Mouse (Mus musculus) heart, embryonic 16.5 days (tissue): ENCODE measurements at regions not wholly inside any gene's neighbourhood (a gene's known extent, or its start where the extent isn't known, plus 50 kb on each side); places are given as distances from the start of the nearest gene placed in this dataset.

Experiments used
- ATAC-seq: fragments of 200-750 bp; cut with Nextera tagmentation; replicated peaks from 2 replicates; pipeline ENCODE4 v1.8.0; 2017; ENCODE audit warnings: moderate number of reproducible peaks; ENCODE audit not compliant: insufficient read depth, low FRiP score; ENCODE audit errors: extremely low read depth
- H3K27ac ChIP-seq: fragments of 300-500 bp; sonication (generic); 2 replicates; pipeline ENCODE4 v1.5.1; 2014; ENCODE audit warnings: mild to moderate bottlenecking, low read length, control low read depth, moderate library complexity
- H3K27me3 ChIP-seq: fragments of 300-500 bp; sonication (generic); 2 replicates; pipeline ENCODE4 v1.6.1; 2014; ENCODE audit warnings: low read length, mixed read lengths; ENCODE audit not compliant: control insufficient read depth, insufficient read depth
- H3K36me3 ChIP-seq: fragments of 300-500 bp; sonication (generic); 2 replicates; pipeline ENCODE4 v1.6.1; 2014; ENCODE audit not compliant: control insufficient read depth, insufficient read depth
- H3K4me1 ChIP-seq: fragments of 300-500 bp; sonication (generic); 2 replicates; pipeline ENCODE4 v1.6.1; 2014; ENCODE audit warnings: low read length, mixed read lengths; ENCODE audit not compliant: control insufficient read depth, insufficient read depth
- H3K4me2 ChIP-seq: fragments of 300-500 bp; sonication (generic); 2 replicates; pipeline ENCODE4 v1.6.1; 2014; ENCODE audit warnings: low read depth, mild to moderate bottlenecking, control low read depth, low read length
- H3K4me3 ChIP-seq: fragments of 300-500 bp; sonication (generic); 2 replicates; pipeline ENCODE4 v1.5.1; 2014; ENCODE audit warnings: mild to moderate bottlenecking, control low read depth, low read length
- H3K9ac ChIP-seq: fragments of 300-500 bp; sonication (generic); 2 replicates; pipeline ENCODE4 v1.6.1; 2014; ENCODE audit warnings: low read length, control low read depth
- H3K9me3 ChIP-seq: fragments of 300-500 bp; sonication (generic); replicated peaks from 2 replicates; pipeline ENCODE4 v1.6.1; 2016; ENCODE audit warnings: low read length; ENCODE audit not compliant: control insufficient read depth
- WGBS: fragments of 180-500 bp; shearing (Covaris S2); extraction: QIAGEN DNeasy Blood & Tissue Kit; methylation state at CpG from one replicate; pipeline ENCODE4 v1.1.7; 2014; 5-methylcytosine and 5-hydroxymethylcytosine counted together

DNA sequence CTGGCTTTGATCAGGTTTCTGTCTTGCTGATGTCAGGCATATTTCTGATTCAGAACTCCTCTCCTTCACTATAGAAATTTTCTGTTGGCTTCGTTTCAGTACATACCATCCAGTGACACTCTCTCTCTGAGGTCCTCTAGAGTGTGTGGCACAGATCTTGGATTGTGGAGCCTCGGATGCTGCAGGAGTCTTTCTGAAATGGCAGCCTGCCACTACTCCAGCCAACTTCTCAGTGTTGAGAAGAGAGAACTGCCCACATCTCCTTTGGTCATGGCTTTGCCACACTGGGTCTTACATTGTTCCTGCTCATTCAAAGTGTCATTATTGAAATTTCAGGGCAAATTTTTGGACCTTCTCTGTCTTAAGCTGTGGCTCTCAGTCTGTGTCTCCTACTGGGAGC is 172.4 kb upstream of the Rtl1 start:
- Histone ChIP-seq H3K27ac (no peak overlapping the region), H3K4me1 (no peaks in the 10 kb centered on the region), H3K4me2 (no peak overlapping the region), H3K9ac (no peak overlapping the region), H3K27me3 (no peaks in the 10 kb centered on the region), H3K36me3 (no peaks in the 10 kb centered on the region), H3K9me3 (no peaks in the 10 kb centered on the region), H3K4me3 (no peak overlapping the region)
- no peak for ATAC-seq
- WGBS: 62% methylated on average over 2 of the region's 2 CpGs

GRCm38 (mm10) chr12:109773909-109774313 is 173.8 kb upstream of the Rtl1 start:
- WGBS: 81% methylated on average over 3 of the region's 3 CpGs
- no peak overlapping the region for H3K4me3 ChIP-seq
- no peaks in the 10 kb centered on the region for H3K27me3 ChIP-seq
- ATAC-seq: no peak
- H3K4me1 ChIP-seq: no peaks in the 10 kb centered on the region
- no peak overlapping the region for H3K27ac ChIP-seq
- no peak overlapping the region for H3K4me2 ChIP-seq
- no peak overlapping the region for H3K9ac ChIP-seq
- H3K9me3 ChIP-seq: no peaks in the 10 kb centered on the region
- H3K36me3 ChIP-seq: no peaks in the 10 kb centered on the region

- Histone ChIP-seq H3K9me3 (no peaks in the 10 kb centered on the region), H3K27me3 (no peaks in the 10 kb centered on the region), H3K27ac (no peak overlapping the region), H3K36me3 (no peaks in the 10 kb centered on the region), H3K4me3 (no peak overlapping the region), H3K4me2 (no peak overlapping the region), H3K4me1 (no peaks in the 10 kb centered on the region), H3K9ac (no peak overlapping the region)
- ATAC-seq: no peak
- 80% methylated on average over 3 of the region's 3 CpGs for WGBS
These were observed 198.7 kb upstream of the Rtl1 start for GRCm38 (mm10) chr12:109798846-109799245.

GRCm38 (mm10) chr12:109799395-109799794 is 199.3 kb upstream of the Rtl1 start:
- no peaks in the 10 kb centered on the region for H3K27me3 ChIP-seq
- H3K36me3 ChIP-seq: no peaks in the 10 kb centered on the region
- no peaks in the 10 kb centered on the region for H3K9me3 ChIP-seq
- no peak overlapping the region for H3K4me3 ChIP-seq
- WGBS: 69% methylated on average over 1 of the region's 1 CpGs
- H3K4me2 ChIP-seq: no peak overlapping the region
- no peaks in the 10 kb centered on the region for H3K4me1 ChIP-seq
- no peak overlapping the region for H3K9ac ChIP-seq
- ATAC-seq: no peak
- H3K27ac ChIP-seq: no peak overlapping the region

- Histone ChIP-seq H3K27me3 (no peaks in the 10 kb centered on the region), H3K4me1 (no peaks in the 10 kb centered on the region), H3K9ac (no peak overlapping the region), H3K4me3 (no peak overlapping the region), H3K9me3 (no peaks in the 10 kb centered on the region; the same call in 1 of the 2 replicates), H3K36me3 (no peaks in the 10 kb centered on the region), H3K4me2 (no peak overlapping the region), H3K27ac (no peak overlapping the region)
- no peak for ATAC-seq
- 81% methylated on average over 10 of the region's 10 CpGs for WGBS
These were observed 227.2 kb upstream of the Rtl1 start for GRCm38 (mm10) chr12:109827241-109827915.

DNA sequence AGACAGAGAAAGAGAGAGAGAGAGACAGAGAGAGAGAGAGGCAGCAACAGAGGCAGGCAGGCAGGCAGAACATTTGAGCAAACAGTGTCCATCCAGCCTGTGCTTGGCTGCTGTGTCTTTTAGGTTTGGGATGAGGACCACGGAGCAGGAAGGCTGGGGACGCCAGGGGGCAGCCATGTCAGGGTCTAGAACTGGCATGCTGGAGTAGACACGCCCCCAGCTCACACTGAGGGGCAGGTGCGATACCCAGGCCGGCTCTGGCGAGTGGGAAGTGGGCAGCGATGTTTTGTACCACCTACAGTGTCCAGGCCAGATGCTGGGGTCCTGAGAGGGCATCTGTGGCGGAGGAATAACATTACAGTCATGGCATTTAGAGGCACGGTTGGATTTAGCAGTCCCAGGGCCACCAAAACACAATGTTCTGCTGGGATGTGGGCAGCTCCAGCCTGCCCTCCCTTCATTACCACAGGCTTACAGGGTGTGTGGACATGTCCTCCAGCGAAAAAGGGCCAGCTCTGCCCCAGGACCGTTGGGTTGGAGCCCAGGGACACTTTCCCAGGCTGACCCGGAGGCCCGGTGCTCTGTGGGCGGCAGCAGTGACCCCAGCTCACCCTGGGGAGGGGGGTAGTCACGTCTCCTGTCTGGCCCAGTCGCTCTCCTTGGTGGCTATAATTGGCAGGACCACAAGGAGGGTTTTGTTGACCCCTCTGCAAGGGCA is 230.3 kb upstream of the Rtl1 start:
- Histone ChIP-seq H3K4me1 (no peaks in the 10 kb centered on the region), H3K27me3 (no peaks in the 10 kb centered on the region), H3K36me3 (no peaks in the 10 kb centered on the region), H3K4me2 (no peak overlapping the region), H3K9me3 (no peaks in the 10 kb centered on the region), H3K9ac (no peak overlapping the region), H3K4me3 (no peak overlapping the region), H3K27ac (no peak overlapping the region)
- 41% methylated on average over 16 of the region's 16 CpGs for WGBS
- 0 out of 2 replicates have a peak, but pooled peaks have one; percentile 55 for ATAC-seq

- no peak overlapping the region for H3K4me2 ChIP-seq
These were observed 232.8 kb upstream of the Rtl1 start for GRCm38 (mm10) chr12:109832964-109833363.

GRCm38 (mm10) chr12:109836521-109836920 is 236.4 kb upstream of the Rtl1 start:
- no peak for ATAC-seq
- no peak overlapping the region for H3K9ac ChIP-seq
- H3K9me3 ChIP-seq: no peaks in the 10 kb centered on the region
- H3K4me1 ChIP-seq: peaks cover 20% of the 10 kb centered on the region
- no peaks in the 10 kb centered on the region for H3K36me3 ChIP-seq
- no peak overlapping the region for H3K27ac ChIP-seq
- no peaks in the 10 kb centered on the region for H3K27me3 ChIP-seq
- 78% methylated on average over 8 of the region's 8 CpGs for WGBS
- no peak overlapping the region for H3K4me2 ChIP-seq
- H3K4me3 ChIP-seq: no peak overlapping the region

More at GRCm38 (mm10) chr12:109832964-109833363, 232.8 kb upstream of the Rtl1 start:
- no peak overlapping the region for H3K27ac ChIP-seq
- no peaks in the 10 kb centered on the region for H3K4me1 ChIP-seq
- no peak for ATAC-seq
- 85% methylated on average over 10 of the region's 10 CpGs for WGBS
- no peaks in the 10 kb centered on the region for H3K27me3 ChIP-seq
- no peaks in the 10 kb centered on the region for H3K36me3 ChIP-seq
- no peak overlapping the region for H3K9ac ChIP-seq
- no peak overlapping the region for H3K4me3 ChIP-seq
- no peaks in the 10 kb centered on the region for H3K9me3 ChIP-seq

DNA sequence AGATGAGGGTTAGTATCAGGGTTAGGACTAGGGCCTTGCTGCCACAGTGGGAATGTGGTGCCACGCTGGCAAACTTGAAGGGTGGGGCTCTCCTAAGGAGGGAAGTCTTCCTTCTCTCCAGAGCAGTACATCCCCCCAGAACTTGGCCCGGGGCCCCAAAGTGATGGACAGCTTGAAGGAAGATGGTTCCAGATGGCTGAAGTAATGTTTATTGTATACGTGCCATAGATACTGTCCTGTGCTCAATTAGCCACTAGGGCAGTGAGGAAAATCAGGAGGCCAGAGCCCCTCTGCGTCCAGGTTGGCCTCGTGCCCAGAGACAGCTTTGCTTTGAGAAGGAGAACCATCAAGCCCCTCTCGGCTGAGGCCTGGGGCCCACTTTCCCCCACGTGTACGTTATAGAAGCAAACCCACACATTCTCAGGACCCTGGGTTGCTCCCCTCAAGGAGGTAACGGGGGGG is 239.0 kb upstream of the Rtl1 start:
- Histone ChIP-seq H3K4me3 (no peak overlapping the region), H3K9me3 (no peaks in the 10 kb centered on the region), H3K36me3 (no peaks in the 10 kb centered on the region), H3K27me3 (no peaks in the 10 kb centered on the region), H3K27ac (peak overlapping the region; percentile 11; the same call in 1 of the 2 replicates), H3K4me1 (peaks cover 33% of the 10 kb centered on the region), H3K4me2 (no peak overlapping the region), H3K9ac (no peak overlapping the region)
- WGBS: 19% methylated on average over 9 of the region's 9 CpGs
- ATAC-seq: peak; percentile 71
